Mouse (Mus musculus): Measurements from ENCODE around the gene Pdss2.
"Not testable (repeated sequence)": the region's sequence is repeated elsewhere in the genome, so short reads cannot be mapped to it uniquely, and the experiment has no call there.

Gene Pdss2

DNA sequence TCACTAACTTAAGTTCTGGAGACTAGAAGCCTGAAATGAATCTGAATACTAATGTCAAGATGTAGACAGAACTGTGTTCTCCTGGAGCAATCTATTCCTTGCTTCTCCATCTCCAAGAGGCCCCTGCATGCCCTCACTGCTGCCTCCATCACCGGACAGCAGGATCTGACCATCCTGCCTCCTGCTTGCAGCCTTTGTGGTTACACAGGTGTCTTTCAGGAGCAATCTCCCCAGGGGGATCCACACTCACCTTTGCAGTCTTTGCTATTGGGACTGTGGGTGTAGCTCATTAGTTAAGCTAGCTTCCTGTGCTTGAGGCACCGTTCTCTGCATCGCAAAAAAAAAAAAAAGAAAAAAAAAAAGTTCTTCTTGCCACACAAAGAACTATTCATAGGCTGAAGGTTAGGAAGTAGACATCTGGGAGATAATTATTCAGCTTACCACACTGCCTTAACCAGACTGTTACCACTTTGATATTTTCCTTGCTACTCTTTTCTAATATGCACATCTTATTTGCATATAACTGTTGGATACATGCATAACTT lies 23.0 kb downstream of the Pdss2 start:
- DNase-seq, result no peak

DNA sequence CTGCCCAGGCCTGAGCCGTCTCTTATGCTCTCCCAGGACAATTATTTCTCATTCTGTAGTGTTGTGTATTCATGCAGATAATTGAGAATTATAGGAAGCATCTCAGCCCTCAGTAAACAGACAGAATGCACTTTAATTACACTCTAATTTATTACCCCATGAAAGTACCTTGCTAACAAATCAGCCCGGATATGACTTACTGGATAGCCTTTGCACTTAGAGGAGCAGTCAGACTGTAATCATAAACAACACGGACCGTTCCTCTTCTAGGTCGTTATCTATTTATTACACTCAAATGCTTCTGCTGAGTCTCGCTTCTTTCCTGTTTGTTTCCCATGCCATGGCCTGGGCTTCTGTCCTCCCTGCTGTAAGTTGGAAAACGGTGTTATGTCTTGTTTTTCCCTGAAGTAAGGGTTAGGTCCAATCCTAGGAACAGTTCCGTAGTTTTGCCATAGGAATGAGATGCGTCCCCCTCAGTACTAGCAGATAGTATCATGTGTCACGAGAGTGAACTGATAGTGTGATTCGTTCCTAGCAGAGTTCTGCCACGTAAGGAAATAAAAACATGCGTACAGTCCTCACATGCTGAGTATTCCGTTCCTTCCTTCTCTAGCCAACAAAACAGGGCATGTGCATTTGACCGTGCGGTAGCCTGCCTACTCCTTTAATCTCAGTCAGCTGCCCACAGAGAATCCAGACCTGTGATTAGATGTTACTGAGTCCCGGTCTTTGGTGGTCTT lies 24.3 kb downstream of the Pdss2 start:
- DNase-seq, result no peak

DNA sequence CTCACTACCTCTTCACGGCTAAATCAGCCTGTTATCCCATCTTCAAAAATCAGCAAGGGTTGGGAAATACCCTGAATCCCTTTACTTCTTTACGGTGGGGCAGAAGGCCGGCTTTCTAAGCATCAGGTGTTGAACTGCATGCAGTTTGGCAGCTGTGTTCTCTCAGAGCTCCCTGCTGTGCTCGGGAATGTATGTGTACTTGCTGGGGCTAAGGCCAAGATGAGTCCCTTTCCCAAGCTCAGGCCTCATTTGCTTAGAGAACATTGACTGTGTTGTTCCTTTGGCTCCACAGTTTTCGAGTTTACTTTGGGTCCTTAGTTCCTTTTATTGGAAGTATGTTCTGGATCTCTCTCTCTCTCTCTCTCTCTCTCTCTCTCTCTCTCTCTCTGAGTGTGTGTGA lies 26.7 kb downstream of the Pdss2 start:
- no peak for DNase-seq

DNA sequence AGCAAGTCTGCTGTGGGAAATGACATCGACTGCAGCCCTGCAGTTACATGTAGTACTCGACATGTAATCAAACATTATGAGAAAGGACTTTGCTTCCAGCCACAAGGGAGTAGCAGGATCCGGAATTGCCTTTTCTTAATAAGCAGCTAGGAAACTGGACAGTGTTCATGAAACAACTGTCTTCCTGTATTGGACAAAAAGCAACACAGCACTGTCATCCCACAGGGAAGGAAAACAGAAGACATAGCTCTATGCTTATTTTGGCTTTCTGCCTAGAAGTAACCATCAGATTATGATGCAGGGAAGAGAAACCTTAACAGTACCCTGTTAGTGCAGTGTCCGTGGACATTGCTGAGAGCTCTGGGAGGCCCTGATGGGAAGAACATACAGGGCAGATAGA lies 31.0 kb downstream of the Pdss2 start:
- no peak for DNase-seq

DNA sequence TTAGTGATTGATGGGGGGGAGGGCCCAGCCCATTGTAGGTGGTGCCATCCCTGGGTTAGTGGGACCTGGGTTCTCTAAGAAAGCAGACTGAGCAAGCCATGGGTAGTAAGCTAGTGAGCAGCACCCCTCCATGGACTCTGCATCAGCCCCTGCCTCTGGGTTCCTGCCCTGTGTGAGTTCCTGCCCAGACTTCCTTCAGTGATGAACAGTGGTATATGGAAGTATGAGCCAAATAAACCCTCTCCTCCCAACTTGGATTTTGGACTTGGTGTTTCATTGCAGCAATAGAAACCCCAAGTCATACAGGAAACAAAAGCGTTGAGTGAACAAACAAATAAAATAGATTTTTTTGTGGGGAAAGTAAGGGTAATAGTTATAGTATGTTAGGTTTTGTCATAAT lies 35.7 kb downstream of the Pdss2 start:
- not testable (repeated sequence) for DNase-seq

DNA sequence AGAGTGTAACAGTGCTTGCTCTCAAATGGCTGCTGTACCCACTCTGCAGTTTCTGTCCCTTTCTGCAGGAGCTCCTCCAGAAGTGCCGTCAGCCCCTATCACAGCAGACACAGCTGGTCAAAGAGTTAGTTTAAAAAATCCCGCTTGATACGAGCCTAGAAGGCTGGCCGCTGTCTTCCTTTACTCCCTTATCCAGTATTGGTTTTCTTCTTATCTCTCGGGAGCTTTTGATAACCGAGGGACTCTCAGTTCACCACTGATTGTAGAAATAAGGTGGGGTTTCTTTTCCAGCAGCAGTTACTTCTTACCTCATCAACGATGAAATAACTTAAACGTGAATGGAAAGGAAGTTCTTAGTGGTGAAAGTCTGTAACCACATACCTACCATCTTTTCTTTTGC lies 36.2 kb downstream of the Pdss2 start:
- not testable (repeated sequence) for DNase-seq

DNA sequence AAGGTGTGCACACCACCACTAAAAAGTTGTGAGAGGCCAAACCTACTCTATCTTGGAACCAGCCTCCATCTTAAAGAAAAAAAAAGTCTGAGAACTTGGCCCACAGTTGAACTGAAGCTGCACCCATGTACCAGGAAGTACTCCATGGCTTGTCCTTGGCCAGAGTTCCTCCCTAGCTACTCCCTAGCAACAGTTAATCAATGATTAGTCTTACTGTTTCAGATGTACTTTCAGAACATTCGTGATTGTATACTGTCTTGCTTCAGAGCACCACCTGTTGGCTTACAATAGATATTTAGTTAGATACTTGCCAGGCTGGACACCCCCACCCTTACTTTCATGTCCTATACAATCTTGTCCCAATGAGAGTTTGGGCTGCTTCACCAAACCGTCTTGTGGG lies 50.0 kb downstream of the Pdss2 start:
- no peak for DNase-seq

DNA sequence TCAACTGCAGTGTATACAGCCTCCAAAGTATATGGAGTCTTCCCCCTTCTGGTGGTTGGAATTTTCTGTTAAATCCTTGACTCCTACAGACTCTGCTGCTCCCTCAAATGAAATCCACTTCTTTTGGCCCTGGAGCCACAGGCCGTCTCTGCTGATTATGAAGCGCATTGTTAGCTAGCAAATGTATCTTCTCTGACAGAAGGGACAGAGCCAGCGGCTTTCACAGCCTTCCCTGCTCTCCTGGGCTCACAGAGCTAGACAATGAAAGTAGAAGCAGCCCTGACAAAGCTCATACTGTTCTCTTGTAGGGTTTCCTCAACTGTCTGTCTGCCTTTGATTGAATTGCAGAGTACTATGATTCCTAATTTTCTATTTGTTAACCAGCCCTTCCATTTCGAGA lies 51.1 kb downstream of the Pdss2 start:
- DNase-seq, result no peak

DNA sequence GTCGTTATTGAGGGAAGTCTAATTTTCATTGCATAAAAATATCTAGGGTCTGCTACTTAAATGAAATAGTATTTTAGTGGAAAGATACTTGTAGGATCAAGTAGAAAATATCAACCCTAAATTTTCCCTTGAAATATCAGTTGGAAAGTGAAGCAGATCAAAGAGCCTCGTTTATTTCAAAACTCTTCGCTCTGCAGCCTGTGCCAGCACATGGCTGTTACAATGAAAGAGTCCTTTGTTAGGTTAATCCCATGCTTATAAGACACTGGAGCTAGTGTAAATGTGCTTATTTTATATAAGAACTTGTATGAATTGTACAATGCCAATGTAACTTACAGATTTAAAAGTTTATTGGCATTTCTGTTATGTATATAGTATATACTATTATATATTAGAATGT lies 51.8 kb downstream of the Pdss2 start:
- DNase-seq, result no peak

DNA sequence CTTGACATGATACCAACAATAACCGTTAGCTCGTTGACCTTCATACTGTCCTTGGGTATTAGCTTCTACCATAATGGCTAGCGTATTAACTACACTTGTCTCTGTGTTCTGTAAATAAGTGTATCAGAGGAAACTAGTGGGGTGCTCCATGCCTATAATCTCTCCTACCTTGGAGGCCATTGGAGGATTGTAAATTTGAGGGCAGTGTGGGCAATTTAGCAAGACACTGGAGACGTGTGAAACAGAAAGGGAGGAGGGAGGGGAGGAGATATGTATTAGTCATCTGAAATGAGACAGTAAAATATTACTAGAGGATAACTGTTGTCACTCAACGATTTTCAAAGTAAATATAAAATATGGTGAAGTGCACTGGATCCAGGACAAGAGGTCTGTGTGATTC lies 54.2 kb downstream of the Pdss2 start:
- DNase-seq, result no peak

DNA sequence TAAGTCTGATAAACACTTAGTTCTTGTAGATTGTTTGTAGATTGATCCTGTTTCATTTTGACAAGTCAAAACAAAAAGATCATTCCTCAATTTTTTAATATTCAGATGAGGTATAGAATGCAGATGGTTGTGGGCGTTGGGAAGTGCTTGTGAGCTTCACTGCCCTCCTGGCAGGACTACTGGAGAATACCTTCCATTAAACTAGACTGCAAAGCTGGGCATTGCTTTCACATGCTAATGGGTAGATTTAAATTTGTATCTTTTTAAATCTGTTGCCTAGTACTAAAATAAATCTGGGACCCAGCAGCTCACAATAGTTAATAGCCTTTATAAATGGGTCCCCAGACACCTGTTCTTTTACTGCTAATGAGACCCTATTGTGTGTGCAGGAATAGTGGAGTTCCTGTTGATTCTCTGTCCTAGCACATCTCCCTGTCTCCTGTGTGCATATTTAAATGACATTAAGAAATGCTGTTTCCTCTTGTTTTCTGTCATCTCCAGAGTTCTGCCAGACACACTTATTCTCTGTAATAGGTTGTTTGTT lies 54.9 kb downstream of the Pdss2 start:
- DNase-seq, result no peak

DNA sequence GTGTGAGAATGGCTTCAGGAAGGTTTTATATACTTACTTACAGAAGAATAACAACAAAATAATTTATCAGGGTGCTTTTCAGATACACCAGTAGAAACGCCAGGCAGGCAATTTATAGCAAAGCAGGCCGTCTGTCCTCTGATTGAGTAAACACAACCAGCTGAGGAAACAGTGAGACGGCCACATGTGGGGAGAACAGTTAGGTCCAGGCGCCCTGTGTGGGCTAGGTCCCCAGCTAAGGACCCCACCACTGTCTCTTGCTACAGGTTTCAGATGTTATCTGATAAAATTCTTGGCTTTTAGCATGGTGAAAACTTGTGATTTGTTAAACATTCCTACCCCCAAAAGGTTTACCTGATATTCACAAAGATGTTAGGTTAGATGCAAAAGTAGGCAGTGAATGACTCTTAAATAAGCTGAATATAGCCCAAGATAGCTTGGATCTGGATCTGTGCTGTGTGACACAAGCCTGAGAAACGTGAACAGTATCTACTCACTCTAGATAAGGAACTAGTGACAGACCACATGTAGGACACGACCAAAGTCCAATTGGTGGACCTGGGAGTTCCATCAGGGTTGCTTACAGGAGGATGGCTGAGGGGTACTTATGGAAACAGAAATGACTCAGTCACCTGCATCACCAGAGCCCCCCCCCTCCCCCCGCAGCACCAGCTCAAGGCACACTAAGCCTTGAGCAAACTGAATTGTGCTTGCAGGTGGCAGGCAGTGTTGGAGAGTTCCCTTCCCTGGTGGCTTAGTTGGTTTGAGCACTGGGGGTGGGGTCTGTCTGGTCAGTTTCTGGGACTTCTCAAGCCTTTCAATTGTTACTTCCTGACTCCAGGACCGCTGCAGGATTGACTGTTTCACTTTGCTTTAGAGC lies 56.2 kb downstream of the Pdss2 start:
- no peak for DNase-seq

DNA sequence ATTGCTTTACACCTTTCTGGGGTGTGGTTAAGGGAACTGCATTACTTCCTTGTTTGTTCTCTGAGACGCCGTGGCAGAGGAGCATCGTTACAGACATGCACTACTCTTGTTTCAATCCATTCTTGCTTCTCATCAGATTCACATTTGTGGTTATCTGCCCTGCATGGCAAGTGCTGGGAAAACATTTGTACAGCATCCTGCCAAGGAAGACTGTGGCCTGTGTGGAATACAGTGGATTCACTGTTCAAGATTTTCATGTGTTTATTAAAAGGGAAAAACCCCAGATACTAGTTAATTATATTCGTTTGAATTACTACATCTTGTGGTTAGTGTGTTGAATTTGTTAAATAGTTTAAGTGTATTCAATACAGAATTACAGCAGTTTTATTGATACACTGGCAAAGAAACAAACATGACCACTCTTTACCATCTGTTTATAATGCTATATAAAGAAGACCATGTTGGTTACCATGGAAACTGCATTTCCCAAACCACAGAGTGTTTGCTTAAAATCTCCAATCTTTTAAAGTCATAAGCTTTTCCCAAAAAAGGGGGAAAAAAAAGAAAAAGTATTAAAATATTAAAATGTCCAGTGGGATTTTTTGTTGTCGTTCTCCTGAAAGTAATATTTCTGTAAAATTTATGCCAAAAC lies 58.5 kb downstream of the Pdss2 start:
- DNase-seq, result no peak

DNA sequence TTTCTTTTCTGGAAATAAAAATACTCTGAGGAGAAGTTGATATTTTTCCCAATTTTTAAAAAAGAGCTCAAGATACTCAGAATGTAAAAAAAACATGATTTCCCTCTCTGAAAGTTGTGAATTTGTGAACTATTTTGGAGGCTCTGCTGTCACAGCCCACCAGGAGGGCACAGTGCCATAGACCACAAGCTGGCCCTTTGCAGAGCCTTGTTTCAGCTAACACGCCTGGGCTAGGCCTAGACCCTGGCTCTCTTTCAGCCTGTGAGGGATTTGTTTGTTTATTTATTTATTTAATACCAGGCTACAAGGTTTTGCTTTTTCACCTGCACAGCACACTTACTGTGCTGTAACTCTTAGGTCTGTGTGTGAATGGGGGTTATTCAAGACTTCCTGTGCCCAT lies 64.3 kb downstream of the Pdss2 start:
- no peak for DNase-seq

DNA sequence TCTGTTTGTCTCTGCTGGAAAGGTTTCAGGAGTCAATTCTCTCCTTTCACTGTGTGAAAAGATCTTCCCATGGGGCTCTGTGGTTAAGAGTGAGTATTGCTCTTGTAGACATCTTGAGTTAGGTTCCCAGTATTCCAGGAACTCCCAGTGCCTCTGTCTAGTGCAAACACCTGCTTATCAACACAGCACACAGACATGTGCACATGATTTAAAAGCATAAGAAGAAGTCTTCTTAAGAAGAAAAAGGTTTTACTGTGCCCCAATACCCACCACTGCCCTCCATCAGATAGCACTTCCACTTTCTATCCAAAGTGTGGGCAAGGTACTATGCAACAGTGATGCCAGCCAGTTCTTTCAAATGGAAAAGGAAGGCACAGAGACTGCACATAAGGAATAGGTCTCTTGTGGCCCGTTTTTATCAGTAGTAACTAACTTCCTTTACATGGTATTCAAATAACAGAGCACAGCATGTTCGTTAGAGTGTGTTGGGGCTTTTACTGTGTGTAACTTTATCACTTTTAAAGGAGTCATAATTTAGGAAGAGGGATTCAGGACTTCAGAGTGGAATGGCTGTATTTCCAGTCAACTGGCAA lies 69.4 kb downstream of the Pdss2 start:
- no peak for DNase-seq

DNA sequence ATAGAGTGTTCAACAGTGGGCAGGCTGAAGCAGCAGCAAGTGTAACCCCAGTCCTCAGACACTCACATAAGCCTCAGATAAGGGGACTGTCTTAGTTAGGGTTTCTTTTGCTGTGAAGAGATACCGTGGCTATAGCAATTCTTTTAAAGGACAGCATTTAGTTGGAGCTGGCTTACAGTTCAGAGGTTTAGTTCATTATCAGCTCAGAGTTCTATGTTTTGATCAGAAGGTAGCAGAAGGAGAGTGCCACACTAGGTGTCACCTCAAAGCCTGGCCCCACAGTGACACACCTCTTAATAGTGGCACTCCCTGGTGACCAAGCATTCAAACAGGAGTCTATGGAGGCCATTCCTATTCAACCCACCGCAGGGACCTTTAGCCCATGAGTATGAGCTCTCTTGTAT lies 70.0 kb downstream of the Pdss2 start:
- DNase-seq, result no peak

DNA sequence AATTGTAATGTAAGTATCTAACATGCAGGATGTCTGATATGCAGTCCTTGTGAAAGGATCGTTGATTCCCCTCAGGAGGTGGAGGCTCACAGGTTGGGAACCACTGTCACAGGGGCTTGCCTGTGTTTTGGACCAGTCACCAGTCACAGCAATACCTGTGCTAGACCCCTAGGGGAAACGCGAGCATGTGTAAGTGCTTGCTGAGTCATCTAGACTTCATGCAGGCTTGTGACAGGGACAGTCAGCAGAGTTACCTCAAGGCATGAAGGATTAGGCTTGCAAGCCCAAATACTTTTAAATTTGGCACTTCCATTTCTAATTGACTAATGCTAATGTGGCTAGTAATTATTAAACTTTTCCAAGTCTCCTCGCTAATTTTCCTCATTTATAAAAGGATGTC lies 71.2 kb downstream of the Pdss2 start:
- no peak for DNase-seq

DNA sequence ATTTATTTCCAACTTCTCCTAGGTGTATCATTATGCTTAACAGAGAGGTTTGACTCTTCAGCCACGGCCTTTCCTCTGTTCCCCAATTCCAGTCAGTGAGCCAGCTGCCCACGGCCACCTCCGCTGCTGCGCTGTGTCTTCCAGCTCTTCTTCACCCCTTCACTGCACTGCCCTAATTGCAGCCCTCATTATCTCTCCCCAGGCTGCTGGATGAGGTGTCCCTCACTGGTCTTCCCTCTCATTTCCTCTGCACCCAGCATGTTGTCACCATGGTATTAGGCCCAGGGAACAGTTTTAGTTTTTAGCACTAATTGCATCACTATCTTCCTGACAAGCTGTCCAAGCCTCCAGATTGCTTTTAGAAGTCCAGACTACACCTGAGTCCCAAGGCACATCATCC lies 73.0 kb downstream of the Pdss2 start:
- DNase-seq, result no peak

DNA sequence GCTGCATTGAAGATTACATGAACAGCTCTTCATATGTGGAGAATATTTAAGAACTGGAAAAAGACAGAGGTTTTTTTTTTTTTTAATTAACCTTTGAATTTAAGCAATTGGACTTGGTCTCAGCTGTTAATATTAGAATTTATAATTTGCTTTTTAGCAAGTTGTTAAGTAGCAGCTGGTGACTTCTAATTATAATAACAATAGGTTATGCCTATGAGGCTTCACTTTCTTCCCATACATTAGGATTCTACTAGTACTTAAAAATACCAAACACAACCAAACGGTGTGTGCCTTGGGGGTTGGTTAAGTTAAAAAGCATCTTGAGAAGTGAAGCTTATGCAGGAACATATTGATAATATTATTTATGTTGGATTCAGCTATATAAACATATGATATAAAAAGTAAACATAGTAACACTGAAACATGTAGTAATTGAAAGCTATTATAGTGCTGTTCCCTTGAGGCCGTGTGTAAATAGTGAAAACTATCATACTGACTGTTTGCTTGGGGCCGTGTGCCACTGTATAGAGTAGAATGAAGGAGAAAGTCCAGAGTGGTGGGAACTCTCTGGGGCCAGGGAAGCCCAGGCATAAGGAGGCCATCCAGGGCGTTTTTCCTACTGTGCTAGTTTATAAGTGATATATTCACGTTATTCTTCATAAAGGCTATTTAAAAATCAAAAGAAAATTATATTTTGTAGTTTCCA lies 87.0 kb downstream of the Pdss2 start:
- no peak for DNase-seq

DNA sequence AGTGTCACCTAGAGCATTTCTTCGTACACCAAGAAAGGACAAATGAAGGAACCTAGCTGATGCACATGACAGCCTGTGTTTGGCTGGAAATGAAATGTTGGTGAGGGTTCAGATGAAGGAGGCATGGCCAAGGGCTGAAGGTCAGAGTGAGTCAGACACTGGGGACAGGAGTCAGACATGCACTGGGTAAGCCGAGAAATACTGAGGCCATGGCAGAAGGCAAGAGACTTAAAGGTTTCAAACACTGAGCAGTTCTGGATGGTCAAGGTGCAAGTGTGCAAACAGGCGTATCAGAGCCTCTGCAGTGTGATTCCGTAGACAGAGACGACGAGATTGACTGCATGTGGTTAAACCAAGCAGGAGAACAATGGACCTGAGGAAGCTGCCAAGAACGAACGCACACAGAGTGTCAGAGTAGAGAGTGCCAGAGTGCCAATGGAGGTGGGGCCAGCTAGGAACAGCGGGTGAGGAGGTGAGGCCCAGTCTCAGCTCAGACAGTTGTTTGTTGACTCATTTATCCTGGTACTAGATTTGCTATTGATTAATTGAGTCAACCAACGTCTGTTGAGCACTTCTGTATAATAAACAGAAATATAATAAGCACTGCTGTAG lies 89.6 kb downstream of the Pdss2 start:
- DNase-seq, result no peak

DNA sequence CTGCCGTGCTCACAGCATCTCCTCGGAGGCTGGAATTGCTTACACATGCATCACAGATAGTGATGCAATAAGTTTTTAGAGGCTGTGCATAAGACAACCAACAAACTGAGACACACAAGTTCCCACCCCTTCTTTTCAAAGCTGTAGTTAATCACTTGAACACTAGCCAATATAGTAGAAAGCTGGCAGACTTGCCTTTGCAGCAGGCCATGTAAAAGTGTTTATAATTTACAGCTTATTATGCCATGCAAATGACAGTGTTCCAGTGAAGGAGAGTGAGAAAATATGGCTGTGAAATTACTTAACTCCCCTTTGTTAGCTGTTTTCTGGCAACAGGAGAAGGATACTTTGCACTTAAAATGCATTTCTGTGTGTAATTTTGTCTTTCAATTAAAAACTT lies 90.9 kb downstream of the Pdss2 start:
- DNase-seq, result no peak

Measured in right cerebral cortex, adult 18-20 months (tissue).